Mouse (Mus musculus) layer of hippocampus, adult 9-10 months (tissue): ENCODE data around the gene Sntb2.
A peak's percentile ranks its signal among the peaks of the same experiment; 100 is the strongest.
"Not testable (repeated sequence)": the region's sequence is repeated elsewhere in the genome, so short reads cannot be mapped to it uniquely, and the experiment has no call there.

Source experiments
- DNase-seq: peaks from one replicate; pipeline ENCODE4 v3.0.0; 2022; ENCODE audit warnings: low spot score

Sntb2 gene

GRCm38 (mm10) chr8:107033609-107034008 is 98.1 kb downstream of the Sntb2 start:
- DNase-seq = not testable (repeated sequence)

- DNase-seq = no peak
Observed at GRCm38 (mm10) chr8:107035641-107036040, 100.1 kb downstream of the Sntb2 start.

- DNase-seq = no peak
Observed at GRCm38 (mm10) chr8:107036626-107037025, 101.1 kb downstream of the Sntb2 start.

- DNase-seq = no peak
Observed at GRCm38 (mm10) chr8:107040632-107041031, 105.1 kb downstream of the Sntb2 start.

- no peak for DNase-seq
Observed at GRCm38 (mm10) chr8:107045478-107045877, 109.9 kb downstream of the Sntb2 start.

- DNase-seq = no peak
Observed at GRCm38 (mm10) chr8:107046976-107047375, 111.4 kb downstream of the Sntb2 start.

- DNase-seq = peak; percentile 55
Observed at GRCm38 (mm10) chr8:107048061-107048941, 112.8 kb downstream of the Sntb2 start, which contains the start of gene Pdf. Pdf (minus strand) TSS chr8:107048614.

GRCm38 (mm10) chr8:107049480-107049879 is 113.9 kb downstream of the Sntb2 start:
- no peak for DNase-seq

GRCm38 (mm10) chr8:107052046-107052445 is 116.5 kb downstream of the Sntb2 start:
- no peak for DNase-seq

- DNase-seq = peak; percentile 94
Observed at GRCm38 (mm10) chr8:107056076-107056972, 120.8 kb downstream of the Sntb2 start, which contains the start of the genes Cog8 and Nip7. Cog8 (minus strand) TSS chr8:107056689. Nip7 (plus strand) TSS chr8:107056877.

GRCm38 (mm10) chr8:107056973-107057369 is 121.4 kb downstream of the Sntb2 start:
- no peak for DNase-seq

- no peak for DNase-seq
Observed at GRCm38 (mm10) chr8:107062613-107063012, 127.1 kb downstream of the Sntb2 start.

- no peak for DNase-seq
Observed at GRCm38 (mm10) chr8:107065511-107066496, 130.3 kb downstream of the Sntb2 start, which contains the start of gene Tmed6. Tmed6 (minus strand) TSS chr8:107065644.
